Mouse (Mus musculus) thymus, adult 18-20 months (tissue): Measurements from ENCODE around the gene Cypt1.

ENCODE experiments used
- DNase-seq, 2 experiments: peaks; one replicate each; pipeline ENCODE4 v3.0.0; 2022; ENCODE audit warnings: mixed read lengths in 2 of 2

Cypt1 gene

GRCm38 (mm10) chrX:16522569-16522968 lies at the start of gene Cypt1:
TSS of gene Cypt1 (plus strand) at chrX:16522869.
- DNase-seq, result no peak

DNA sequence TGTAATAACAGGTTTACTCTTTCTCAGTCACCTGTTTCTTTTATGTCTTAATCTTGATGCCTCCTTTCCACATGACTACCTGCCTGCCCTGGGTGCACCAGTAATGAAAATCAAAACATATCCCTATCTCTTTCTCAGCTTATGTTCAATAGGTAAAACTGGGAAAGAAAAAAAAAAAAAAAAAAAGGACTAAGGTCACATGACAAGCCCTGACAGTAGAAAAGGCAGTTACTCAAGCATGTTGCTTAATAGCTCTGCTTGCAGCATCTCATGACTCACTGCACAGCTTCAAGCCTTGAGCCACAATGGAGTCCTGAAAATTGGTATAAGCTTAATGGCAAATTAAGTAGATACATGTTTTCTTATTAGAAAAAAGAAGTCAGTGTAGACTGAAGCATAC lies 24.1 kb downstream of the Cypt1 start:
- no peak for DNase-seq

- DNase-seq, result no peak
Measured at GRCm38 (mm10) chrX:16557061-16557460, 34.4 kb downstream of the Cypt1 start.

DNA sequence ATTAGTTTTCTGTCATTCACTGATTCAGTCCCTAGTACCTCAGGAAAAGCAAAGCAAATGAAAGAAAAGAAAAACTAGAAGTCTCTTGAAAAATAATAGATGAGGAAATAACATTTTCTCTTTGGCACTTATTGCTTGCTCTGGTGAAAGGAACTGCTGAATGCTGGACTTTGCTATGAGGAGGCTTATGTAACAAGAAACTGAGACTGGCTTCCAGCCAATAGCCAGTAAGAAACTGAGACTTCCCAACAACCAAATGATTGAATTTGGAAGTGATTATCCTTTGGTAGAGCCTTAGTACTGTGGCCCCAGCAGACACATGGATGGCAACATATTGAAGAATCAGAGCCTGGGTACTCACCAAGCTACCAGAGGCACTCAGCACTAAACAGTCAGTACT lies 35.8 kb downstream of the Cypt1 start:
- DNase-seq, result no peak
